Mouse (Mus musculus) macrophage (primary cell): ENCODE measurements around the gene Gm49322. TPM values are rescaled to one million over a fixed set of nuclear protein-coding genes. Genes with fewer than 3 reads are reported as not detected.

ENCODE experiments used
- H3K27ac ChIP-seq: fragments of 350-480 bp; formaldehyde crosslinking; 2 replicates; pipeline ENCODE4 v1.9.0; 2021
- H3K36me3 ChIP-seq: fragments of 350-480 bp; formaldehyde crosslinking; 2 replicates; pipeline ENCODE4 v1.9.0; 2021; ENCODE audit errors: inconsistent target
- H3K4me3 ChIP-seq: fragments of 350-480 bp; formaldehyde crosslinking; 2 replicates; pipeline ENCODE4 v1.9.0; 2021; ENCODE audit errors: inconsistent target
- H3K79me2 ChIP-seq: fragments of 350-480 bp; formaldehyde crosslinking; 2 replicates; pipeline ENCODE4 v1.9.0; 2021; ENCODE audit errors: inconsistent target
- WGBS: methylation state at CpG from one replicate; pipeline ENCODE4 v1.1.7; 2026; ENCODE audit warnings: inconsistent platforms; ENCODE audit not compliant: missing documents; 5-methylcytosine and 5-hydroxymethylcytosine counted together
- polyA plus RNA-seq: library from polyadenylated mRNA; stranded (reverse); fragments of 250-400 nt; gene quantifications from 3 replicates; pipeline ENCODE4 v1.2.4, GENCODE M21; 2018; ENCODE audit warnings: inconsistent platforms

The Gm49322 gene
- polyA plus RNA-seq, 1 experiment from 2014 or later: not detected

GRCm38 (mm10) chr10:80575925-80576324, 29.9 kb upstream of the Gm49322 start:
- WGBS: 16% methylated on average over 17 of the region's 17 CpGs
- H3K27ac ChIP-seq: no peak overlapping the region
- H3K36me3 ChIP-seq: no peaks in the 10 kb centered on the region
- peak overlapping the region; percentile 62 for H3K4me3 ChIP-seq
- peaks cover 54% of the 10 kb centered on the region for H3K79me2 ChIP-seq

- Histone ChIP-seq H3K79me2 (peaks cover 47% of the 10 kb centered on the region), H3K4me3 (peak overlapping the region; percentile 62), H3K27ac (no peak overlapping the region), H3K36me3 (no peaks in the 10 kb centered on the region)
- WGBS: under 1% methylated on average over 79 of the region's 96 CpGs
These were observed 29.2 kb upstream of the Gm49322 start for GRCm38 (mm10) chr10:80576351-80577194.

GRCm38 (mm10) chr10:80577195-80578130, 28.4 kb upstream of the Gm49322 start, which contains the start of gene Klf16:
TSS of gene Klf16 (minus strand) at chr10:80577321.
- no peaks in the 10 kb centered on the region for H3K36me3 ChIP-seq
- peak within 1 kb of the TSS; percentile 62 for H3K4me3 ChIP-seq
- H3K79me2 ChIP-seq: peaks cover 38% of the 10 kb centered on the region
- under 1% methylated on average over 81 of the region's 97 CpGs for WGBS
- peak within 1 kb of the TSS; percentile 84 for H3K27ac ChIP-seq

- 0% methylated on average over 29 of the region's 29 CpGs for WGBS
These were observed 27.6 kb upstream of the Gm49322 start for GRCm38 (mm10) chr10:80578131-80578750.

GRCm38 (mm10) chr10:80578911-80579310, 26.9 kb upstream of the Gm49322 start:
- WGBS: 12% methylated on average over 8 of the region's 8 CpGs
- Histone ChIP-seq H3K4me3 (no peak overlapping the region), H3K27ac (no peak overlapping the region)

More at GRCm38 (mm10) chr10:80578131-80578750, 27.6 kb upstream of the Gm49322 start:
- H3K36me3 ChIP-seq: no peaks in the 10 kb centered on the region; the same call in 1 of the 2 replicates
- peak overlapping the region; percentile 84 for H3K27ac ChIP-seq
- peak overlapping the region; percentile 31 for H3K4me3 ChIP-seq
- H3K79me2 ChIP-seq: peaks cover 31% of the 10 kb centered on the region

GRCm38 (mm10) chr10:80583047-80583446, 22.8 kb upstream of the Gm49322 start:
- Histone ChIP-seq H3K4me3 (no peak overlapping the region), H3K79me2 (peaks cover 34% of the 10 kb centered on the region), H3K27ac (no peak overlapping the region), H3K36me3 (peaks cover 24% of the 10 kb centered on the region; the same call in 1 of the 2 replicates)
- 86% methylated on average over 5 of the region's 5 CpGs for WGBS

More at GRCm38 (mm10) chr10:80578911-80579310, 26.9 kb upstream of the Gm49322 start:
- Histone ChIP-seq H3K36me3 (peaks cover 2% of the 10 kb centered on the region; the same call in 1 of the 2 replicates), H3K79me2 (peaks cover 24% of the 10 kb centered on the region)

- peaks cover 24% of the 10 kb centered on the region; the same call in 1 of the 2 replicates for H3K36me3 ChIP-seq
- 84% methylated on average over 12 of the region's 12 CpGs for WGBS
- no peak overlapping the region for H3K27ac ChIP-seq
- peaks cover 44% of the 10 kb centered on the region for H3K79me2 ChIP-seq
- no peak overlapping the region for H3K4me3 ChIP-seq
These were observed 21.8 kb upstream of the Gm49322 start for GRCm38 (mm10) chr10:80584045-80584488.

- 83% methylated on average over 12 of the region's 12 CpGs for WGBS
- Histone ChIP-seq H3K79me2 (peaks cover 52% of the 10 kb centered on the region), H3K27ac (no peak overlapping the region), H3K36me3 (peaks cover 24% of the 10 kb centered on the region; the same call in 1 of the 2 replicates), H3K4me3 (no peak overlapping the region)
These were observed 20.9 kb upstream of the Gm49322 start for GRCm38 (mm10) chr10:80584642-80585552.

GRCm38 (mm10) chr10:80585581-80585980, 20.2 kb upstream of the Gm49322 start:
- 98% methylated on average over 8 of the region's 8 CpGs for WGBS
- Histone ChIP-seq H3K36me3 (peaks cover 24% of the 10 kb centered on the region; the same call in 1 of the 2 replicates), H3K79me2 (peaks cover 52% of the 10 kb centered on the region), H3K4me3 (no peak overlapping the region), H3K27ac (no peak overlapping the region)

GRCm38 (mm10) chr10:80586407-80587304, 19.2 kb upstream of the Gm49322 start:
- Histone ChIP-seq H3K36me3 (peaks cover 24% of the 10 kb centered on the region; the same call in 1 of the 2 replicates), H3K4me3 (no peak overlapping the region), H3K27ac (0 out of 2 replicates have a peak overlapping the region, but pooled peaks have one; percentile 4), H3K79me2 (peaks cover 52% of the 10 kb centered on the region)
- WGBS: 91% methylated on average over 10 of the region's 51 CpGs

- H3K27ac ChIP-seq: 0 out of 2 replicates have a peak overlapping the region, but pooled peaks have one; percentile 4
- peaks cover 24% of the 10 kb centered on the region; the same call in 1 of the 2 replicates for H3K36me3 ChIP-seq
- WGBS: 42% methylated on average over 3 of the region's 4 CpGs
These were observed 18.5 kb upstream of the Gm49322 start for GRCm38 (mm10) chr10:80587305-80587657.

GRCm38 (mm10) chr10:80589127-80589878, 16.5 kb upstream of the Gm49322 start:
- Histone ChIP-seq H3K27ac (peak overlapping the region; percentile 38), H3K36me3 (peaks cover 18% of the 10 kb centered on the region; the same call in 1 of the 2 replicates), H3K79me2 (peaks cover 52% of the 10 kb centered on the region), H3K4me3 (peak overlapping the region; percentile 85)
- WGBS: 5% methylated on average over 11 of the region's 12 CpGs

More at GRCm38 (mm10) chr10:80587305-80587657, 18.5 kb upstream of the Gm49322 start:
- no peak overlapping the region for H3K4me3 ChIP-seq
- H3K79me2 ChIP-seq: peaks cover 52% of the 10 kb centered on the region
